Mouse (Mus musculus): ENCODE measurements at regions not wholly inside any gene's neighbourhood (a gene's known extent, or its start where the extent isn't known, plus 50 kb on each side); places are given as distances from the start of the nearest gene placed in this dataset.
"Not testable (repeated sequence)": the region's sequence is repeated elsewhere in the genome, so short reads cannot be mapped to it uniquely, and the experiment has no call there.

DNA sequence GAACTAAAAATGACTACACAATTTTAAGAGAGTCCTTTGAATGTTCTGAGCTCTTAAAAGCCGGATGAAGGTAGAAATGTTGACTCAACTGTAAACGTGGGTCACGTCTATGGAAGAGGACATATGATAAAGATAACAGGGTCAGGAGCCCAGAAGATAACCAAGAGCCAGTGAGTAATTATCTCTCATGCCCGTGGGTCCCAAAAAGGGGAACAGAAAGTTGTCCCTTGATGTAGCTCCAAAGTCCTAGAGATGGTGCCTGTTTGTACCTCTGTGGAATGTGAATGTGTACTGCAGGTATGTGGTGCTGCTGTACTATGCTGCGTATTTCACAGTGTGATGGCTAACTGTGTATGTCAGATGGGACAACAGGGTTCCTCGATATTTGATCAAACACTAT lies 479.1 kb downstream of the Gja1 start:
- H3K36me3 ChIP-seq (replicated peaks; ENCODE audit: control insufficient read depth, insufficient read depth, low read length), result no peaks in the 10 kb centered on the region
- no peak overlapping the region for H3K4me2 ChIP-seq (ENCODE audit: low read depth, low read length)
- no peaks in the 10 kb centered on the region for H3K9me3 ChIP-seq (replicated peaks; ENCODE audit: control insufficient read depth, low read length)
- no peak overlapping the region for H3K27ac ChIP-seq (ENCODE audit: low read depth)
- DNase-seq (ENCODE audit: low spot score) (no peak), ATAC-seq (ENCODE audit: insufficient read depth, low read depth) (no peak)
- 63% methylated on average over 6 of the region's 6 CpGs for WGBS
- no peak overlapping the region for H3K4me3 ChIP-seq (ENCODE audit: low read depth, low read length)
- H3K27me3 ChIP-seq (ENCODE audit: control insufficient read depth, insufficient read depth, low read length), result no peaks in the 10 kb centered on the region
- H3K9ac ChIP-seq (replicated peaks; ENCODE audit: low read depth, low read length), result no peak overlapping the region
- no peaks in the 10 kb centered on the region for H3K4me1 ChIP-seq (ENCODE audit: control insufficient read depth, insufficient read depth)
- TF ChIP-seq EP300 (IDR thresholded peaks at IDR 0.05; ENCODE audit: low read depth), result no peak

DNA sequence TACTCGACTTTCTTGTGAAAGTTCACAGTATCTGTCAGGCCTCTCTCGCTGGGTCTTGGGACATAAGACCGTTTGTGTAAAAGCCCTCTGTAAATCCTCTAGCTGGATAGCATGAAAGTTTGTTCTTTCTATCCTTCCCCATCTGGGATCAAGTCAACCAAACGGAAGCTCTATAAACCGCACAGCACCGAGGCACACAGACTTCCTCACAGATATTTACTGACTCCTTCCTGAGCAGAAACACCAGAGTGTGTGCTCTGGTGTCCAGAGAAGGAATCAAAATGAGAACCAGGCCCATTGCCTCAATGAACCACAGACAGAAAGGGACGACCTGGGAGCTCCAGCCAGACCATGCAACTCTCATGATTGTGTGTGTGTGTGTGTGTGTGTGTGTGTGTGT lies 502.6 kb downstream of the Gja1 start:
- Histone ChIP-seq H3K4me3 (ENCODE audit: low read depth, low read length) (no peak overlapping the region), H3K36me3 (replicated peaks; ENCODE audit: control insufficient read depth, insufficient read depth, low read length) (no peaks in the 10 kb centered on the region), H3K9ac (replicated peaks; ENCODE audit: low read depth, low read length) (no peak overlapping the region), H3K27ac (ENCODE audit: low read depth) (no peak overlapping the region), H3K27me3 (ENCODE audit: control insufficient read depth, insufficient read depth, low read length) (no peaks in the 10 kb centered on the region), H3K4me1 (ENCODE audit: control insufficient read depth, insufficient read depth) (no peaks in the 10 kb centered on the region; the same call in 1 of the 2 replicates), H3K9me3 (replicated peaks; ENCODE audit: control insufficient read depth, low read length) (no peaks in the 10 kb centered on the region), H3K4me2 (ENCODE audit: low read depth, low read length) (no peak overlapping the region)
- no peak for ATAC-seq (ENCODE audit: insufficient read depth, low read depth)
- DNase-seq (ENCODE audit: low spot score), result no peak
- TF ChIP-seq EP300 (IDR thresholded peaks at IDR 0.05; ENCODE audit: low read depth), result no peak
- no peak for TF ChIP-seq CTCF (IDR thresholded peaks at IDR 0.05; ENCODE audit: low read depth)
- 84% methylated on average over 7 of the region's 7 CpGs for whole genome bisulfite sequencing

DNA sequence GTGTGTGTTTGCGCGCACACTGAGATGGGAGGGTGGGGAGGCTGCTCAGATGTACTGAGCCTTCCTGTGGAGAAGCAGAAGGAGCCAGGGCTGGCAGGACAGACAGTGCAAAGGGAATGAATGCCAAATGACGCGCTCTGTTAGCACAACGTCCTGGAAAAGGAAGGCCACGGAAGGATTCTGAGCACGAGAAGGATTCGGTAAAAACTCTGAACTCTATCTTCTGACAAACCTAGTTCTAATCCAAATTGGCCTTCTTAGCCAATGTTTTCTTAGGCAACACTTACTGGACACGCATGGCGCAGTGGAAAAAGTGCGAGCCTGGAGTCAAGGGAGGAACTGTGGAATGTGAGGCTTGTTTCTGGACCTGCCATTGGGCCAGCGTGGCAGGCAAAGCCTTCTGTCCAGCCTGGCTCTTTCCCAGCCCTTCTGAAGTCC lies 503.0 kb downstream of the Gja1 start:
- peak; percentile 35 for DNase-seq (ENCODE audit: low spot score)
- WGBS, result 93% methylated on average over 12 of the region's 12 CpGs
- no peak overlapping the region for H3K4me2 ChIP-seq (ENCODE audit: low read depth, low read length)
- H3K27ac ChIP-seq (ENCODE audit: low read depth), result no peak overlapping the region
- ATAC-seq (ENCODE audit: insufficient read depth, low read depth), result no peak
- H3K36me3 ChIP-seq (replicated peaks; ENCODE audit: control insufficient read depth, insufficient read depth, low read length), result no peaks in the 10 kb centered on the region
- no peaks in the 10 kb centered on the region for H3K27me3 ChIP-seq (ENCODE audit: control insufficient read depth, insufficient read depth, low read length)
- TF ChIP-seq CTCF (IDR thresholded peaks at IDR 0.05; ENCODE audit: low read depth) (no peak), EP300 (IDR thresholded peaks at IDR 0.05; ENCODE audit: low read depth) (no peak)
- H3K4me3 ChIP-seq (ENCODE audit: low read depth, low read length), result no peak overlapping the region
- H3K9ac ChIP-seq (replicated peaks; ENCODE audit: low read depth, low read length), result no peak overlapping the region
- no peaks in the 10 kb centered on the region for H3K9me3 ChIP-seq (replicated peaks; ENCODE audit: control insufficient read depth, low read length)
- no peaks in the 10 kb centered on the region; the same call in 1 of the 2 replicates for H3K4me1 ChIP-seq (ENCODE audit: control insufficient read depth, insufficient read depth)

DNA sequence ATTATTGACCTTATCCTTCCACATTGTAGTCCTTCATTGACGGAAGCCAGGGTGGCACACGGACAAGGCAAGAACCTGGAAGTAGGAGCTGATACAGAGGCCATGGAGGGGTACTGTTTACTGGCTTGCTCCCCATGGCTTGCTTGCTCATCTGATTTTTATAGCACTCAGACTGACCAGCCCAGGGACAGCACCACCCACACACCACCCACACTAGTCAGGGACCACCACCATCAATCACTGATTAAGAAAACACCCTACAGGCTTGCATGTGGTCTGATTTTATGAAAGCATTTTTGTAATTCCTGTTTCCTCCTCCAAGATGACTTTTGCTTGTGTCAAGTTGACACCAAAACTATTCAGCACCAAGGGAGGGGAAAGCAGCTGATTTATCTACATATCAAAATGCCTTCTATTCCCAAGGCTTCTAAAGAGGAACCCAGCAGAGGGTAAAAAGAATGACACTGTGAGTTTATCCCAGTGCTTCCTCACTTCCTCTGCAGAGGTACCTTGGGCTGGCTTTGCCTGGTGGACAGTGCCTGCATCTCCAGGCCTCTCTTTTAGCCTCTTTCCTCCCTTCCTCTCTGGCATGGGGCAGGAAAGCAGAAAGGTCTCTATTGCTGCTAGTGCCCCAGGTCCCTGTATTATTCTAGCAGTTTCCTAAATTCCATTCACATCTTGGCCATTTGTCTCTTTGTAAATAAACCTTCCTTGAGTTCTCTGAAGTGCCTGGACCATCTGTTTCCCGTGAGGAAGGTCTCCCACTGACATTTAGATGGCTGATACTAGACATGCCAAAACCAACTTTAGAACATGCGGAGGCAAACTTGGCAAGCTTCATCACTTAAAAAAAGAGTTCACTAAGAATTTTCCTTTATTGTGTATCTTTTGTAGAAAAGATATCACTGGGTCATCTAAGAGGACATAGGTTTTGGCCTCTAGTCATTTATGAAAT lies 507.6 kb downstream of the Gja1 start:
- DNase-seq (ENCODE audit: low spot score) (peak; percentile 43), ATAC-seq (ENCODE audit: insufficient read depth, low read depth) (peak; percentile 57)
- Histone ChIP-seq H3K36me3 (replicated peaks; ENCODE audit: control insufficient read depth, insufficient read depth, low read length) (no peaks in the 10 kb centered on the region), H3K9ac (replicated peaks; ENCODE audit: low read depth, low read length) (no peak overlapping the region), H3K4me1 (ENCODE audit: control insufficient read depth, insufficient read depth) (no peaks in the 10 kb centered on the region; the same call in 1 of the 2 replicates), H3K27ac (ENCODE audit: low read depth) (no peak overlapping the region), H3K27me3 (ENCODE audit: control insufficient read depth, insufficient read depth, low read length) (no peaks in the 10 kb centered on the region), H3K9me3 (replicated peaks; ENCODE audit: control insufficient read depth, low read length) (no peaks in the 10 kb centered on the region), H3K4me3 (ENCODE audit: low read depth, low read length) (no peak overlapping the region), H3K4me2 (ENCODE audit: low read depth, low read length) (no peak overlapping the region)
- TF ChIP-seq EP300 (IDR thresholded peaks at IDR 0.05; ENCODE audit: low read depth), result 0 out of 2 replicates have a peak, but pooled peaks have one; percentile 17
- TF ChIP-seq CTCF (IDR thresholded peaks at IDR 0.05; ENCODE audit: low read depth), result no peak
- 66% methylated on average over 4 of the region's 4 CpGs for WGBS

DNA sequence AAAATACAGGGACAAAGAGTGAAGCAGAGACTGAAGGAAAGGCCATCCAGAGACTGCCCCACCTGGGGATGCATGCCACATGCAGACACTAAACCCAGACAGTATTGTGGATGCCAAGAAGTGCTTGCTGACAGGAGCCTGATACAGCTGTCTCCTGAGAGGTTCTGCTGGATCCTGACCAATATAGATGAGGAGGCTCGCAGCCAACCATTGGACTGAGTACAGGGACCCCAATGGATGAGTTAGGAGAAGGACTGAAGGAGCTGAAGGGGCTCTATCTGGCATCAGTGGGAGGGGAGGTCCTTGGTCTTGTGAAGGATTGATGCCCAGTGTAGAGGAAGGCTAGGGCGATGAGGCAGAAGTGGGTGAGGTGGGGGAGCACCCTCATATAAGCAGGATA lies 514.4 kb downstream of the Gja1 start:
- H3K27ac ChIP-seq (ENCODE audit: low read depth); H3K4me2 ChIP-seq (ENCODE audit: low read depth, low read length); H3K4me3 ChIP-seq (ENCODE audit: low read depth, low read length); DNase-seq (ENCODE audit: low spot score); H3K9me3 ChIP-seq (replicated peaks; ENCODE audit: control insufficient read depth, low read length); H3K27me3 ChIP-seq (ENCODE audit: control insufficient read depth, insufficient read depth, low read length); ATAC-seq (ENCODE audit: insufficient read depth, low read depth); H3K9ac ChIP-seq (replicated peaks; ENCODE audit: low read depth, low read length); H3K36me3 ChIP-seq (replicated peaks; ENCODE audit: control insufficient read depth, insufficient read depth, low read length); H3K4me1 ChIP-seq (ENCODE audit: control insufficient read depth, insufficient read depth): not testable (repeated sequence)
- WGBS, result 63% methylated on average over 2 of the region's 2 CpGs
